Mouse (Mus musculus): Measurements from ENCODE around the gene Peli1.
"Not testable (repeated sequence)": the region's sequence is repeated elsewhere in the genome, so short reads cannot be mapped to it uniquely, and the experiment has no call there.

Gene Peli1

DNA sequence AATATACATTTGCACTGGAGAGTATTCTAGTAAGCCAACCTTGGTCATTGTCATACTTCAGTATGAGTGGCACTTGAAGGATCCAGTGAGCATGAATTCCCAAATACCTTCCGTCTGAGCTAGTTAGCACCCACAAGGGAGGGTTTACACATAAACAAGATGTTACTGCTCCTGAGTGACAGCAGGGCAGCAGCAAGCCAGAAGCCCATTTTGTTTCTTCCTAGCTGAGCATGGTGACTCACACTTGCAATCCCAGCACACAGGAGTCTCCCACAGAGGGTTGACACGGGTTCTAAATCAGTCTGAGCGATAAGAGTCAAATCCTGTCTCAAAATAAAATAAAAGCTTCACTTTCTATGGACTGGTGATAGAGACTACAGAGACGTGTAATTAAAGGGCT, 66.5 kb downstream of the Peli1 start:
- DNase-seq: no peak

DNA sequence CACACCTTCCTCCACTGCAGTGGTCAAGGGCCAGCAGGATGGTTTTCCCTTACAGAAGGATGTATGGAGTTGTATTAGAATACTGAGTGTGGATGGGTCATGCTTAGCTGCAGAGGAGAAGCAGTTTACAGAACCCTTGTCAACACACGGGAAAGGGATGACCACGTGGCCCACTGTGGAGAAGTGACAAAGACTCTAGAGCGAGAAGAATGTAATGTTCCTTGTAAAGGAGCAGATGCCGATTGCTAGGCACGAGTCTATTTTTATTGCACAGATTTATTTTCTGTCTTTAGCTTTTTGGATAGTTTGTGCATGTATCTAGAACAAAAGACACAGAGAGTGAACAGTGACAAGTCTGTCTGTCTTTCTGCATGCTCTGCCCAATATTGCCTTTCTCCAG, 71.0 kb downstream of the Peli1 start:
- DNase-seq: no peak

DNA sequence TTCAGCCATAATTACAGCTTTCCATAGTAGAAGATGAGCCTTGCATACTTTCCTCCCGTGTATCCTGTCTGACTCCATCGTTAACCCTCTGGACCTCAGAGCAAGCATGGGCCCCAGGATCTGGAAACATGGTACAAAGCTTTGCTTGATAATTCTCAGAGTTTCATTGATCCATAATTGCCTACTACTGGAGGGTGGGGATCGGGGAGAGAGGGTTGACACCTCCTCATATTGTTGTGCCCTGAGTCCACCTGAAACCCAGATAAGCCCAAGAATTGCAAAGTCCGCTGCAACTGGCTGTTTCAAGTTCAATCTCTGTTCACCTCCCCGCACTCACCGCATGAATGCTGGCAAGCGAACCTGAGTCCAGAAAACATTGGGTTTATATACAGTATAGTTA, 72.1 kb downstream of the Peli1 start:
- no peak for DNase-seq

DNA sequence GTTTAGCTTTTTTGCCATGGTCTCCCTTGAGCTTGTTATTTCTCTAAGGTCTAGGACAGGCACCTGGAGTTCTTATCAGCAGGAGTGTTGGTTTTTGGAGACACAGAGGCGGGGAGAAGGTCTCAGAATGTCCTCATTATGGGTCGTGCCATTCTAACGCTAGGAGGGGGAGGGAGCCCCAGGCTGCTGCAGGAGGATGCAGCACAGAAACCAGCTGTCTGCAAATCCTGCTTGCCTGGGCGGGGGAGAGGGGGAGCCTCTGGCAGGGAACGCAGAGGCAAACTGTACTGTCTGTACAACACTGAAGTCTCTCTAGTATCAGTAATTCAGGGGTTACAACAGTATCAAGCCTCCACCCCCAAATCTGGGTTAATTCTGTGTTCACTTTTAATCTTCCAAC, 72.6 kb downstream of the Peli1 start:
- DNase-seq: no peak

DNA sequence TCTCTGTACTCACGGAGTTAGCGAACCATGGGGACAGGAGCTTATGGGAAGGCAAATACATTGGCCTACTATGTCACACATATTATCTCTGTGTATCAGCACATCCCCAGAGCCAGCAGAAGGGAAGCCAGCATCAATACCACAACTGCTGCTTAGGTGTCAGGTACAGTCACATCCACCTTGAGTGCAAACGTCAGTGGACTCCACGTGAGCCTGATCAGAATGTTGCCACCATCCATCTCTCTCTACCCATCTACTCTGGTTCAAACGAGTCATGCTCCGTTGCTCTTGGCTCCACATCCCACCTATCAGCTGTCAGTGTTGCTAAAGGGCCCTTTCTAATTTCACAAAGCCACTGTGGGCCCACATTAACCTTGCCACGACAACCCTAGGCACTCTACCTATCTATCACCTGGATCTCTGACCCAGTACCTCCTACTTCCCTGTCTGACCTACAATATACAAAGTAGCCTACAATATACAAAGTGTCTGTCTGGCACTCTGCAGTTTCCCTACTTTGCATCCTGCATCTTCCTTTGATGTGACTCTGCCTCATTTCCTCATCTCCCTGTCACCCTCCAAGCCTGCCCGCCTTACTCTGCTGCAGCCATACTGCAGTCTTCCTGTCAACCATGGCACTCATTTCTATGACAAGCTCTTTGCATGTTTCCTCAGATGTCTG, 73.4 kb downstream of the Peli1 start:
- no peak for DNase-seq

DNA sequence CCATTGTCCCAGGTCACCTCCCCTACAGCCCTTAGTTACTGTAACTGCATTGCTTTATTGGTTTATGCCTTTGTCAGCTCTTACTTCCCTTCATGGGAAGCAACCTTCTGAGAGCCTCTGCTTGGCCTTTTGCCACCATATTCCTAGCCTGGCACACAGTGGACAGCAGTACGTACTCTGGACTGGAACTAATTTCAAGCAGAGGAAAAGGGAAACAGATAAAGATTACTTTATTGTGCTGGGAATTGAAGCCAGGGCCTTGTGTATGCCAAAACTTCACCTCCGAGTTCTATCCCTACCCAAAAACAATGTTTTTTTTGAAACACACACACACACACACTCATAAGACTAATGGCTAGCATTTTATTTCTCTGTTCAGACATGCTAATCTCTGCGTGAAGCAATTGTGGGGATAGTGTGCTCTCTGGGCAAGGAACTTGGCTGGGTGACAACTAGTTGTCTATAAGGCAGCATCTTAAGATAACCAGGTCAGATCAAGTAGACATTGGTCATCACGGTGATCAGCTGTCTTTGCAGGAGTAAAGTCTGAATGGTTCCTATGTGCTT, 74.0 kb downstream of the Peli1 start:
- DNase-seq: peak; percentile 39

DNA sequence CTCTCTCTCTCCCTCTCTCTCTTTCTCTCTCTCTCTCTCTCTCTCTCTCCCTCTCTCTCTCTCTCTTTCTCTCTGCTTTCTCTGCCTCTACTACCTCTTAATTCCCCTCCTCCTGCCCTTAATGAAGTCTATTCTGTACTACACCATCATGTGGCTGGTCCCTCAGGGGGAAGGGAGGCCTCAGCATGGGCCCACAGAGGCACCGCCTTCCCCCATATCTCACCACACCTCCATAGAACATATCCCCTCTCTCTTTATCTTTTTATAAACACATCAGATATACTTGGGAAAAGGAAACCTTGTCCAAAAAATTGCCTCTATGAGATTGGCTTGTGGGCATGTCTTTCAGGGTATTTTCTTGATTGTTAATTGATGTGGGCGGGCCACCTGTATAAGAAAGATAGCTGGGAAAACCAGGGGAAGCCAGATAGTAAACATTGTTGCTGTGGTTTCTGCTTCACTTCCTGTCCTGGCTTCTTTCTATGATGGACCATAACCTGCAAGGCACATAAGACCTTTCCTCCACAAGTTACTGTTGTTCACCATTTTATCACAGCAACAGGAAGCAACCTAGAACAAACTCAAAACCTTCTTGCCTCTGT, 75.5 kb downstream of the Peli1 start:
- DNase-seq: no peak

DNA sequence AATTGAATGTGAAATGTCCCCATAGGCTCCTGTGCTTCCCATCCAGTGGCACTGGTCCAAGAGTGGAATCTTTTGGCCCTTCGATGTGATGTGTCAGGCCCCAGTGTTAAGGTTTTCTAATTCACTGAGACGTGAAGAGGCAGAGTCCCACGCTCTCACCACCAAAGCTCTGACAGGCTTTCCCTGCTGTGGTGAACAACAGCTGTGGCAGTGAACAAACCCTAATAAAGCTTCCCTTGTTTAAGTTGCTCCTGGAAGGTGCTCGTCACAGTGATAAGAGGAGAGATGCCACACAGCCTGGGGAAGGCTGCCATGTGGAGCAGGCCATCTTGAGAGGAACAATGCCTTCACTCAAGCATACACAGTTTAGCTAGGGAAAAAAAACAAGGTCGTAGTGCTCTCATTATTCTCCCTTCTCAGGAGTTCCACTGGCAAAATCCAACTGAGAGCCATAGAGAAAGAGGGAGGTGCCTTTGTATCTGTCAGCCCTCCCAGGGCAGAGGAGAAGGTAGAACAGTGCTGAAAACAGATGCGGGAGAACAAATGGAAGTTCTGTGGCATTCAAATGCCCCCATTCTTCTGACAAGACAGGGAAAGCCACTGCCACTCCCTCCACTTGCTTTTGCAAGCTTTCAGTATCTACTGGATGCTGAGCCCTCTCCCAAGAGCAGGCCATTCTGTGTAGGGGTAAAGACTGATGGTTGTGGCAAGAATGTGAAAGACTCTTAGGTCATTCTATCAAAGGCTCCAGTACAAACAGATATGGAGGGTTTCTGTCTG, 77.9 kb downstream of the Peli1 start:
- no peak for DNase-seq

DNA sequence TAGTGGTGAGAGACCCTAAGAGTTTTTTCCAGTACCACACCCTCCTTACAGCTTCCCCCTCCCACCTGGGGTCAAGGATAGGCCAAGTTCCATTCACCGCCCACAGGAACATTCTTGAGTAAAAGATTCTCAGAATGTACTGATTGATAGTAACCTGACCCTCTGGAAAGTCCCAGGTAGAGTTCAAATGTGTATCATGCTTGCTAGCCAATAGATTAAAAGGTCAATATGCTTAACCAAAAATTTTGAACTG, 78.4 kb downstream of the Peli1 start:
- DNase-seq: not testable (repeated sequence)

DNA sequence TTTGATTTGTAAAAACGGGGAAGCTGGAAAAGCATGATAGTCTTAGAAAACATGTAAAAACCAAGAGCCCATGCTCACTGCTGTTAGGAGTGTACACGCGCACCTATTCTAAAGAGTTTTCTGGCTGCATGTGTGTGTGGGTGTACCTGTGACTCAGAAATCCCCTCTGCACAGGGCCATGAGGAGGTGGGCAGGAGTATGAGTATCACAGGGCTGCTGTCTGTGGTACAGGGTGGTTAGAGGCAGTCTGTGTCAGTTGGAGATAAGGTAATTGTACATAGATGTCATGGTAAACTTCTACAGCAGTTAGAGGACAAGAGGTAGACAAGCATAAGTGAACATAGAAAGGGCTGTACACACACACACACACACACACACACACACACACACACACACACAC, 81.2 kb downstream of the Peli1 start:
- DNase-seq: no peak

DNA sequence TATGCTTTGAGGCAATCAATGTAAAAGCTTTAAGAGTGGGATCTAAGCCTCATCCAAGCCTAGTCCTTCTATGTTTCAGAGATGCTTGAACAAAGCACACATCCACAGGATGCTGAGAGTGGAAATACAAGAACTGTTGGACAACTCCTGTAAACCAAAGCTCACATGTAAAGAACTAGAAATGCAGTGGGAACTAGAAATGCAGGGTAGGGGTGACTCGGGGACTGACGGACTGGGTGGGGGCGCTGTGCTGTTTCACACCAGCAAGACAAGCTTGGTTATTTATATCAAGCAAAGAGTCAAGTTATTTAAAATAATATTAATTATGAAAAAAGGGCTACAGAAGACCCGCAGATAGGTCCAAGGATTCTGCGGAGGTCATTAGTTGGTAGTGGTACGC, 82.8 kb downstream of the Peli1 start:
- no peak for DNase-seq

DNA sequence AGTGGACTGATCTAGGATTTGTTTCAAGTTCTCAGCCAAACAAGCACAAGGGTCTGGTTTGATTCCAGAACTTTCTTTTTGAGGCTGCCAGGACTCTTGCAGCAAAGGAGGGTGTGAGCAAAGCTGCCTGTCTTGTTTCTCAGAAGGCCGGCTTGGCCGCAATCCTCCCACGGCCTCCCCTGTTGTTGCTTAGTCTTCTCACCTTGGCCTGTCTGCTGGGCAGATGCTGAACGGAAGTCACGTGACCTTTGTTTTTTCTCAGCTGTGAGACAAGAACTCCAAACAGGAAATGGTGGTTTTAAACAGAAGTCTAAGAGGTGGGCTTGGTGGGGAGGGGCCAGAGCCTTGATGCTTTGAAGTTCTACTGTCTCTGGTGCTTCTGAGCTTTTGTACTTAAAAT, 83.3 kb downstream of the Peli1 start:
- DNase-seq: peak; percentile 93

DNA sequence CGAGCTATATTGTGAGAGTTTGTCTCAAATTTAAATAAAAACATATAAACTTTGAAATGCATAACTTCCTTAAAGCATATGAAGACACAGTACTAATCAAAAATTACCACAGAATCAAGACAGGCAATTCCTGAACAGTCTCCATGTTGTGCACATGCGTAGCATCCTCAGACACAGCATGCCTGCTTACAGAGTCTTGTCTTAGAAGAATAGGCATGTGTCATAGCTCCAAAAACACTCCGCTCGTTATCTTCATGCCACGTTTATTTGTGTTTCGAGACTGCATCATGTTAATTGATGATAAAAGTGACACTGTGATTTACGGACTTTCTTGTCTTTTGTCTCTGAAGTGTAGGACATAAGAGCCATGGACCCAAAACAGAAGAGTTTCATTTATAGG, 84.0 kb downstream of the Peli1 start:
- DNase-seq: no peak

DNA sequence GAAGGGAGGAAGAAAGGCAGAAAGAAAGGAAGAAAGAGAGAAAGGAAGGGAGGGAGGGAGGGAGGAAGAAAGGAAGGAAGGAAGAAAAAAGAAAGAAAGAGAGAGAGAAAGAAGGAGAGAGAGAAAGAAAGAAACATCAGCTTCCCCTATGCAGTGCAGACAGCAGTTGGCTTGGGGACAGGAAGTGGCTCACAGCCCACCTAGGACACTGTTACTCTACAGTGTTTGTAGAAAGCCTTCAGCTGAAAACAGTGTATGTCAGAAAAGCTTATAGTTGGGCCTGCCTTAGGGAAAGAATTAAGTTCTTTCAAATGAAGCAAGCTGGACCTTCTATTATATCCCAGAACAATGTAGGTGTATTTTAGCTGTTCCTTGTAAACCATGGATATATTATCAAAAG, 85.4 kb downstream of the Peli1 start:
- no peak for DNase-seq

DNA sequence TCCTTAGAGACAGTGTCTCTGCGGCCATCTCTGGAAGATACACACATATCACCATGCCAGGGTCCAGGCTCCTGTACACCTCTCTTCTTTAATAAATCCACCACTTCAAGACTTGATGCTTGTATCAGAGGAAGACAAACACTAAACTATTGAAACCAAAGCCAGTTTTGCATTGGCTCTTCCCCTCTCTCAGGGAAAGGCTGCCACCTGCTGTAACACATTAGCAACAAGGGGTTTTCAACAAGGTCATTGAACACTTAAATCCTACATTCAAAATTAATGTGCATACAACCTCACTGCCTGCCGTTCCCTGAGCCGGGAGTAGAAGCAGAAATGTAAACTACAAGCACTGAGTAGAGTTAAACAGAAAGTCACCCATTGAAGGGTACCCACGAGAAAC, 87.3 kb downstream of the Peli1 start:
- DNase-seq: peak; percentile 82

DNA sequence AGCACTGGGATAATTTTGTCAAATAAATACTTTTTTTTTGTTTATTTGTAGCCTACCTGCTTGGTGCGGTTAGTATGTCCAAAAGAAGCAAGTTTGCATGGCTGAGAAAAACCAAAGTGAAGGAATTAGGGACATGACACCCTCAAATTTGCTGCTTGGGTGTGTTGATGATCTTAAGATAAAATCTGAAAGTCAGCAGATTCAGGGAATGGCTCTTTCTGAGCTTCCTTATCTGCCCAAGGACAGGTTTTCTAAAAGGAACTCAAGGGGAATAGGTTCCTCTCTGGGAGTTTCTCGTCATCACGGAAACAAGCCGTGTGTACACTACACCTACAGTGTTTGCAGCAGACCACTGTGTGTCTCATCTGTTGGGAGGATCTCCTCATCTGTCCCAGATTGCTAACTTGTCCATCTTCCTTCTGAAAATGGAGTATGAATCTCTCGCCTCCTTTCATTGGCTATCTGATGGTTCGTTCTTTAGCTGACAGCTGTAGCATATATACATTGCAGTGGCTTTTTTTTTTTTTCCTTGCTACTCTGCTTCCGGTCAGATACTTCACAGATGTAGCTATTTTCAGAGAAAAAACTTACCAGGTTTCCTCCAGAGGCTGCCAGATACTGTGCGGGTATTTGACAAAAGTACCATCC, 88.0 kb downstream of the Peli1 start:
- no peak for DNase-seq

DNA sequence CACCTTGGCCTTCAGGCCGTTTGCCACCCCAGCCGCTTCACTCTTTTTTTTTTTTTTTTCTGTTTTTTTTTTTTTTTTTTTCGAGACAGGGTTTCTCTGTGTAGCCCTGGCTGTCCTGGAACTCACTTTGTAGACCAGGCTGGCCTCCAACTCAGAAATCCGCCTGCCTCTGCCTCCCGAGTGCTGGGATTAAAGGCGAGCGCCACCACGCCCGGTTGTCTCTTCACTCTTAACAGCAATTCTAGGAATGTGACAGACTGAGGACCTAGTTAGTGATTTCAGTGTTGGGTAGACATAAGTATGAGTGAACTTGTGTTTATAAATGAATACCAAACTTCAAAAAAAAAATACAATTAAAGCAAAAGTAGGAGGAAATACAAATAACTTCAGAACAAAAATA, 88.8 kb downstream of the Peli1 start:
- DNase-seq: not testable (repeated sequence)

DNA sequence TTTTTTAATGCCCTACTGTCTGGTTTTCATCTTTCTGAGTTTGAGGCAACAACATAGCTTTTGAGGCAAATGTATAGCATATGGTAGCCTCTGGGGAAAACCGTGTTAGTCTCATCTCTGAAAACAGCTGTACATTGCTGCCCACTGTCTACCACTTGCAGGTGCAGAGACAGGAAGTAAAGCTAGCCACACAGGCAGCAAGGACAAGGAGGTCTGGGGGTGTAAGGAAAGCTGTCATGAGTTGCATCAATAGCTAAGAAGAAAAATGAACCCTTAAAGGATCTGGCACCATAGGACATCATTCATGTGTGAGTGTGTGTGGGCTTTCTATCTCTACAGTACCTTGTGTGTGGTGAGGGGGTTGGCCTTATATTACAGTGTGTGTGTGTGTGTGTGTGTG, 89.6 kb downstream of the Peli1 start:
- DNase-seq: no peak

DNA sequence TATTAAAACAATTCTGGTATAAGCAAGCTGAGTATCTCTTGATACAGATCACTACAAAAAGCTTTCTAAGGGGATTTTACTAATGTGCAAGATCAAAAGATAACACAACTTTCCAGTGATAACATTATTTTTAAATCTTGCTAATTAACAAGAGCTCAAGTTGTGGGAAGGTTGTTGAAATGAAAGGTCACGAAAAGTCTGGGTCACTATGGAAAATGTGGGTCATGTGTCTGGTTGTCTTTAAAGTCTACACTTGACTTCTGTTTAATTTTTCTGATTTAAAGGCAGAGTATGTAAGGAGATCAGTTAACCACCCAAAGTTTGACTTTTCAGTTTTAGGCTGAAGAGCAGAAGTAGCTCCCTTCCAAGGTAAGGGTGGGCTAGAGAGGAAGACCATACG, 90.5 kb downstream of the Peli1 start:
- no peak for DNase-seq

DNA sequence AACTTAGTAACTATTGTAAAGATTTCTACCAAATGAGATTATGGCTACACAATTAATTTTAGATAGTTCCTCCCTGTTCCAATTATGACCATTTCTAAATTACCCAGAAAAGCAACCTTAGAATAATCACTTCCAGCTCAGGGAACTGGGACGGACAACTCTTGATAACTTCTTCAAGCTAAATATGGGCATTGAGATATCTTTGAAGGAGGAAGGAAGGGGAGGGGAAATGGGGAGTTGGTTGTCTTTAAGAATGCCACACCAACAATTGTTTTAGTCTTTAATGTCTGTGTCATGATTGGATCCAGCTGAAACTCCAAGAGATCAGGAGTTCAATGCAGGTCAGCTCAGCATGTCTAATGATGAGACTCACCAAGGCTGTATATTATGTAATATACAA, 91.6 kb downstream of the Peli1 start:
- peak; percentile 22 for DNase-seq

DNA sequence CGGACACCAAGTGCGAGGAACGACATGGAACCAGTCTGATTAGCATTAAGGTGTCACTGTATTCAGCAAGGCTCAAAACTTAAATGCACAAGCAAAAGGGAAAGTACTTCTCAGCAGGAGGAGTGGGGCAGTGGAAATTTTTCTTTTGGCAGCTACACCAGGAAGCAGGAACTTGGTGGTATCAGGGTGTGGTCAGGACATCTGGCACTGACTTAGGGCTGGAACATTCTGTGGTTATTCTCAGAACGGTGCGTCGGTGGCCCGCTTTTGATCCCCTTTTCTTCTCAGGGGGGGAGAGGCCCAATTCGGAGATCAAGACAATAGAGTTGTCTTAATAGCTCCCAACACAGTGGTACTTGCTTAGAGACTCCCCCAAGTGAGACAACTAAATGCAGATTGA, 100.7 kb downstream of the Peli1 start:
- DNase-seq: not testable (repeated sequence)

DNA sequence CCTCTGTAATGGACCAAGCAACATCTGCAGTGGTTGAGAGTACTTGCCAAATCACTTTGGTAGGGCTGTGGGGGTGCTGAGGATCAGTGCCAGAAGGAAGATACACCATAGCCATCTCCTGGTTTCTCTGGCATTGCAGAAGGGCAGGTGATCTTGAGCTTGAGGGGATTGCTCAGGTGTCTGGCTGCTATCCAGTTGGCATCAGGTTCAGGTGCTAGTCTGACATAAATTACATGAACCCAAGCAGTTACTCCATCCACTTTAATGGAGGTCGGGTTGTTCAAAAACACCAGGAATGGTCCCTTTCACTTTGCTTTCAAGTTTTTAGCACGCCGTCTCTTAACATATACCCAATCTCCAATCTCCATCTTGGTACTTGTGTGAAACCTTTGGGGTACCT, 103.8 kb downstream of the Peli1 start:
- no peak for DNase-seq

Measured in lung, postnatal 36 days (tissue).